Mouse (Mus musculus) activated CD4-positive, CD25-positive, alpha-beta regulatory T cell, adult 4 months (primary cell): ENCODE results near the gene H2-M10.4. TPM values are rescaled to one million over a fixed set of nuclear protein-coding genes. Genes with fewer than 3 reads are reported as not detected.
A peak's percentile ranks its signal among the peaks of the same experiment; 100 is the strongest.
"Not testable (repeated sequence)": the region's sequence is repeated elsewhere in the genome, so short reads cannot be mapped to it uniquely, and the experiment has no call there.

ENCODE experiments used
- ATAC-seq: one replicate; pipeline ENCODE4 v1.8.0; 2017
- polyA plus RNA-seq, 2 experiments: library from polyadenylated mRNA; unstranded; fragments of 100-300 nt; shearing (Covaris generic); gene quantifications; one replicate each; pipeline ENCODE4 v1.2.1; 2017

H2-M10.4 gene
- polyA plus RNA-seq: not detected

GRCm38 (mm10) chr17:36462234-36462633 is at the start of gene H2-M10.4:
Gene H2-M10.4, minus strand, starts transcription at chr17:36462334.
- no peak for ATAC-seq

GRCm38 (mm10) chr17:36503910-36504309 is 41.8 kb upstream of the H2-M10.4 start:
- no peak for ATAC-seq

GRCm38 (mm10) chr17:36500435-36500834 is 38.3 kb upstream of the H2-M10.4 start:
- no peak for ATAC-seq

DNA sequence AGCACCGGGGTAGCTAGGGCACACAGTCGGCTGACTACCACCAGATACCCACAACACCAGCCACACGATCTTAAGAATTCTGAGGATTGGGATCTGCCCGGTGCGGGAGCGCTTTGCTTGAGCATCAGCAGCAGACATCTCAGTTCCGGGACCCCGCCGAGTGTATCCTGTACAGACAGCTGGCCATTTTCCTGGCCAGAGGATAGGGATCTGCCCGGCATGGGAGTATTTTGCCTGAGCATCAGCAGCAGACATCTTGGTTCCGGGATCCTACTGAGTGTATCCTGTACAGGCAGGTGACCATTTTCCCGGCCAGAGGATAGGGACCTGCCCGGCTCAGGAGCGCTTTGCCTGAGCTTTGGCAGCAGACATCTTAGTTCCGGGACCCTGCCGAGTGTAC is 26.0 kb upstream of the H2-M10.4 start:
- not testable (repeated sequence) for ATAC-seq

- no peak for ATAC-seq
Measured at GRCm38 (mm10) chr17:36486687-36487230, 24.6 kb upstream of the H2-M10.4 start.

- no peak for ATAC-seq
Measured at GRCm38 (mm10) chr17:36483865-36484264, 21.7 kb upstream of the H2-M10.4 start.

GRCm38 (mm10) chr17:36456260-36456659 is 5.9 kb downstream of the H2-M10.4 start:
- ATAC-seq: no peak

GRCm38 (mm10) chr17:36431411-36431810 is 30.7 kb downstream of the H2-M10.4 start:
- ATAC-seq: no peak

DNA sequence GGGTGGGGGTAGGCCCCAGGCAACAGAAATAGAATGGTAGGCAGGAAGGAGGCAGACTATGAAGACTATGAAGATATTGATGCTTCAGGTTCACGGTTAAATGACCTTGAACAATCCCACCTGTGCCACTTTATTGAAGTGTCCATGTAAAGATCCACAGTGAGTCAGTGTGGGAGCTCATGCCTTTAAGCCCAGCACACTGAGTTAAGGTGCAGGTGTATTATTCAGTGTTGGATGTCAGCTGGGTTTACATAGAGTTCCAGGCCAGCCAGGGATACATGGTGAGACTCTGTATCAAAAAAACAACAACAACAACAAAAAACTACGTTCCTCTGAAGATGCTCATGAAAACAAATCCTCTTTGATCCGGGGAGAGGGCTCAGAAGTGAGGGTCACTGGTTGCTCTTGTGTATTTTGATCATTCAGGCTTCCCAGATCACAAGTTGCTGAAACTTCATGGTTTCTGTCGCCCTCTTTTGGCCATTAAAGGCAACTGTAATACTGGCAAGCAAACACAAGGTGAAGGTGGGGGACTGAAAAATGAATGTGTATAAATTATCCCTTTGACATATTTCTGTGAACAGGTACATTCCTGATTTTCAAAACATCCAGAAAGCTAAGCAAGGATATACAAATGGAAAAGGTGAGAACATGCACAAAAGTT is 43.9 kb downstream of the H2-M10.4 start:
- ATAC-seq: no peak

- ATAC-seq: no peak
Measured at GRCm38 (mm10) chr17:36417416-36417815, 44.7 kb downstream of the H2-M10.4 start.

DNA sequence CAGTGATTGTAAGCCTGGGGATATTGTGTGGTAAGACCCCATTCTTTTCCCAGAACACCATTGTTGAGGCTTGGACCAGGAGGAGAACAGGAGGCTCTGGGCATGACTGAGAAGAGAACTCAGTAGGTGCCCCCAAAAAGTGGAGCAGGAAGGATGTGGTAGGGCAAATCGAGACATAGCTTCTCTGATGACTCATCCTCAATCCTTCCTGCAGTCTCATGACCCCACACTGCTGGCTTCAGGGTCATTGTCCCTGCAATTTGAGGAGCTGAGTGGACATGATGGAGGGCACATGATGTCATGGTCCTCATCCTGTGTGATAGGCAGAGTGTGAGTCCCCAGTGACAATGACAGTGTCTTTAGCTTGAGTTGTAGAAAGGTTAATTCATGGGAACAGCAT is 46.7 kb downstream of the H2-M10.4 start:
- no peak for ATAC-seq

DNA sequence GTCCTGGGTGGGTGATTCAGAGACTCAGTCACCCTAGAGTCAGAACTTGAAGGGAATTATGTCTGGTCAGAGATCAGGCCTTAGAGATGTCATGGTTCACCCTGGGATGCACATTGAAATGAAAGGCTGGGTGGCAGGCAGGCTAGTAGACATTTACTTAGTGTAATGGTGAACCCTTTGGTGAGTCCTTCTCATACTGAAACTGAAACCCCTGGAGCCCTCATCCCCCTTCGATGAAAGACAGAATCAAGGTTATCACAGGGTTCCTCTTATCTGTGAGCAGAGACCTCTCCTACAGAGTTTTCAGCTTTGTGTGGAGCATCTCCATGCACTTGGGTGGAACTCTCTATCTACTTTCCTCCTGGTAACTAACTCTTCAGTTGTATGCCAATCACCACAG is 47.8 kb downstream of the H2-M10.4 start:
- peak; percentile 49 for ATAC-seq

Other genes starting within 250 kb of the H2-M10.4 start
- 100 to 1,000 TPM; 178 to 195 TPM for gene Rpp21, start 204.3 kb downstream of the H2-M10.4 start, polyA plus RNA-seq
- 10 to 100 TPM in 1 of 2 experiments, 1 to 10 TPM in 1; 9.2 to 13.2 TPM for gene Trim39, start 190.1 kb downstream of the H2-M10.4 start, polyA plus RNA-seq
- gene H2-M10.2, start 175.8 kb downstream of the H2-M10.4 start, polyA plus RNA-seq: not detected
- not detected for gene H2-M10.1, start 136.2 kb downstream of the H2-M10.4 start, polyA plus RNA-seq
- gene H2-M10.3, start 93.9 kb downstream of the H2-M10.4 start, polyA plus RNA-seq: not detected
- gene H2-M11, start 84.7 kb upstream of the H2-M10.4 start, polyA plus RNA-seq: not detected
- not detected for gene H2-M9, start 180.3 kb upstream of the H2-M10.4 start, polyA plus RNA-seq
- gene H2-M1, start 209.9 kb upstream of the H2-M10.4 start, polyA plus RNA-seq: not detected